Mouse (Mus musculus): ENCODE measurements around the gene Calml4. TPM values are rescaled to one million over a fixed set of nuclear protein-coding genes. Genes with fewer than 3 reads are reported as not detected.

Calml4 gene
- 16.7 and 32.8 TPM in 2 replicates for polyA plus RNA-seq (2014; fragmentation: Nextera tagmentation; extraction: Ambion mirVana)

GRCm38 (mm10) chr9:62857719-62858261 is at the start of gene Calml4:
Gene Calml4, plus strand, starts transcription at chr9:62858080.
- Histone ChIP-seq H3K27me3 (ENCODE audit: control insufficient read depth, insufficient read depth, low read length) (no peaks in the 10 kb centered on the region), H3K4me1 (replicated peaks; ENCODE audit: control insufficient read depth, insufficient read depth, low read length) (peaks cover 9% of the 10 kb centered on the region; the same call in 1 of the 2 replicates), H3K4me3 (replicated peaks; ENCODE audit: low read length) (no peak within 1 kb of the TSS), H3K9ac (no peak within 1 kb of the TSS), H3K27ac (no peak within 1 kb of the TSS; the same call in 1 of the 2 replicates), H3K4me2 (replicated peaks) (peak within 1 kb of the TSS; percentile 15; the same call in 1 of the 2 replicates), H3K9me3 (ENCODE audit: control insufficient read depth, low read length) (no peaks in the 10 kb centered on the region), H3K36me3 (replicated peaks; ENCODE audit: control insufficient read depth, insufficient read depth) (no peaks in the 10 kb centered on the region)
- peak; percentile 62; the same call in 1 of the 2 replicates for ATAC-seq (ENCODE audit: low FRiP score)
- DNase-seq (ENCODE audit: low spot score): peak; percentile 64
- WGBS: 52% methylated on average over 20 of the region's 20 CpGs

- Histone ChIP-seq H3K4me2 (replicated peaks) (peak overlapping the region; percentile 81), H3K27ac (no peak overlapping the region; the same call in 1 of the 2 replicates), H3K36me3 (replicated peaks; ENCODE audit: control insufficient read depth, insufficient read depth) (no peaks in the 10 kb centered on the region), H3K9me3 (ENCODE audit: control insufficient read depth, low read length) (no peaks in the 10 kb centered on the region), H3K4me3 (replicated peaks; ENCODE audit: low read length) (peak overlapping the region; percentile 87), H3K4me1 (replicated peaks; ENCODE audit: control insufficient read depth, insufficient read depth, low read length) (peaks cover 34% of the 10 kb centered on the region), H3K27me3 (ENCODE audit: control insufficient read depth, insufficient read depth, low read length) (no peaks in the 10 kb centered on the region), H3K9ac (peak overlapping the region; percentile 91)
- WGBS: 21% methylated on average over 8 of the region's 8 CpGs
- no peak for ATAC-seq (ENCODE audit: low FRiP score)
- no peak for DNase-seq (ENCODE audit: low spot score)
These were observed 47.8 kb upstream of the Calml4 start for GRCm38 (mm10) chr9:62810095-62810494.

GRCm38 (mm10) chr9:62810543-62811515 is 47.1 kb upstream of the Calml4 start:
- DNase-seq (ENCODE audit: low spot score) (peak; percentile 53), ATAC-seq (ENCODE audit: low FRiP score) (peak; percentile 61)
- Histone ChIP-seq H3K9me3 (ENCODE audit: control insufficient read depth, low read length) (no peaks in the 10 kb centered on the region), H3K27me3 (ENCODE audit: control insufficient read depth, insufficient read depth, low read length) (no peaks in the 10 kb centered on the region), H3K9ac (peak overlapping the region; percentile 91), H3K4me1 (replicated peaks; ENCODE audit: control insufficient read depth, insufficient read depth, low read length) (peaks cover 34% of the 10 kb centered on the region), H3K4me2 (replicated peaks) (peak overlapping the region; percentile 81), H3K4me3 (replicated peaks; ENCODE audit: low read length) (peak overlapping the region; percentile 87), H3K27ac (peak overlapping the region; percentile 98), H3K36me3 (replicated peaks; ENCODE audit: control insufficient read depth, insufficient read depth) (no peaks in the 10 kb centered on the region)
- under 1% methylated on average over 54 of the region's 58 CpGs for WGBS

- peak within 1 kb of the TSS; percentile 91 for H3K9ac ChIP-seq
- H3K36me3 ChIP-seq (replicated peaks; ENCODE audit: control insufficient read depth, insufficient read depth): no peaks in the 10 kb centered on the region
- H3K9me3 ChIP-seq (ENCODE audit: control insufficient read depth, low read length): no peaks in the 10 kb centered on the region
- peak within 1 kb of the TSS; percentile 81 for H3K4me2 ChIP-seq (replicated peaks)
- ATAC-seq (ENCODE audit: low FRiP score): peak; percentile 92
- under 1% methylated on average over 53 of the region's 68 CpGs for WGBS
- H3K4me1 ChIP-seq (replicated peaks; ENCODE audit: control insufficient read depth, insufficient read depth, low read length): peaks cover 34% of the 10 kb centered on the region
- DNase-seq (ENCODE audit: low spot score): peak; percentile 94
- H3K27ac ChIP-seq: peak within 1 kb of the TSS; percentile 98
- H3K27me3 ChIP-seq (ENCODE audit: control insufficient read depth, insufficient read depth, low read length): no peaks in the 10 kb centered on the region
- H3K4me3 ChIP-seq (replicated peaks; ENCODE audit: low read length): peak within 1 kb of the TSS; percentile 87
These were observed 46.3 kb upstream of the Calml4 start, which contains the start of gene Fem1b for GRCm38 (mm10) chr9:62811516-62812121. Gene Fem1b, minus strand, starts transcription at chr9:62811934.

GRCm38 (mm10) chr9:62812216-62813049 is 45.4 kb upstream of the Calml4 start:
- ATAC-seq (ENCODE audit: low FRiP score) (no peak), DNase-seq (ENCODE audit: low spot score) (no peak)

GRCm38 (mm10) chr9:62814751-62815150 is 43.1 kb upstream of the Calml4 start:
- Histone ChIP-seq H3K9ac (no peak overlapping the region), H3K4me3 (replicated peaks; ENCODE audit: low read length) (no peak overlapping the region), H3K9me3 (ENCODE audit: control insufficient read depth, low read length) (no peaks in the 10 kb centered on the region), H3K4me1 (replicated peaks; ENCODE audit: control insufficient read depth, insufficient read depth, low read length) (peaks cover 14% of the 10 kb centered on the region), H3K27ac (no peak overlapping the region), H3K36me3 (replicated peaks; ENCODE audit: control insufficient read depth, insufficient read depth) (no peaks in the 10 kb centered on the region), H3K27me3 (ENCODE audit: control insufficient read depth, insufficient read depth, low read length) (no peaks in the 10 kb centered on the region), H3K4me2 (replicated peaks) (no peak overlapping the region)
- WGBS: 89% methylated on average over 2 of the region's 2 CpGs
- DNase-seq (ENCODE audit: low spot score) (no peak), ATAC-seq (ENCODE audit: low FRiP score) (no peak)

More at GRCm38 (mm10) chr9:62812216-62813049, 45.4 kb upstream of the Calml4 start:
- Histone ChIP-seq H3K9ac (peak overlapping the region; percentile 91), H3K4me2 (replicated peaks) (peak overlapping the region; percentile 81), H3K4me3 (replicated peaks; ENCODE audit: low read length) (peak overlapping the region; percentile 87), H3K9me3 (ENCODE audit: control insufficient read depth, low read length) (no peaks in the 10 kb centered on the region), H3K27ac (peak overlapping the region; percentile 98), H3K27me3 (ENCODE audit: control insufficient read depth, insufficient read depth, low read length) (no peaks in the 10 kb centered on the region), H3K36me3 (replicated peaks; ENCODE audit: control insufficient read depth, insufficient read depth) (no peaks in the 10 kb centered on the region), H3K4me1 (replicated peaks; ENCODE audit: control insufficient read depth, insufficient read depth, low read length) (peaks cover 34% of the 10 kb centered on the region)
- WGBS: 14% methylated on average over 14 of the region's 14 CpGs

GRCm38 (mm10) chr9:62816323-62817098 is 41.4 kb upstream of the Calml4 start:
- Histone ChIP-seq H3K4me2 (replicated peaks) (no peak overlapping the region), H3K4me3 (replicated peaks; ENCODE audit: low read length) (no peak overlapping the region), H3K27me3 (ENCODE audit: control insufficient read depth, insufficient read depth, low read length) (no peaks in the 10 kb centered on the region), H3K9ac (no peak overlapping the region; the same call in 1 of the 2 replicates), H3K9me3 (ENCODE audit: control insufficient read depth, low read length) (no peaks in the 10 kb centered on the region), H3K4me1 (replicated peaks; ENCODE audit: control insufficient read depth, insufficient read depth, low read length) (0 out of 2 replicates have a peak, but pooled peaks cover 10% of the 10 kb centered on the region), H3K36me3 (replicated peaks; ENCODE audit: control insufficient read depth, insufficient read depth) (no peaks in the 10 kb centered on the region), H3K27ac (no peak overlapping the region)
- ATAC-seq (ENCODE audit: low FRiP score) (no peak), DNase-seq (ENCODE audit: low spot score) (no peak)
- 87% methylated on average over 9 of the region's 9 CpGs for WGBS

- no peak for DNase-seq (ENCODE audit: low spot score)
- H3K9me3 ChIP-seq (ENCODE audit: control insufficient read depth, low read length): no peaks in the 10 kb centered on the region
- H3K4me1 ChIP-seq (replicated peaks; ENCODE audit: control insufficient read depth, insufficient read depth, low read length): 0 out of 2 replicates have a peak, but pooled peaks cover 8% of the 10 kb centered on the region
- no peak overlapping the region; the same call in 1 of the 2 replicates for H3K27ac ChIP-seq
- no peak for ATAC-seq (ENCODE audit: low FRiP score)
- no peak overlapping the region; the same call in 1 of the 2 replicates for H3K9ac ChIP-seq
- H3K36me3 ChIP-seq (replicated peaks; ENCODE audit: control insufficient read depth, insufficient read depth): no peaks in the 10 kb centered on the region
- no peaks in the 10 kb centered on the region for H3K27me3 ChIP-seq (ENCODE audit: control insufficient read depth, insufficient read depth, low read length)
- 48% methylated on average over 12 of the region's 12 CpGs for WGBS
- H3K4me2 ChIP-seq (replicated peaks): no peak overlapping the region
- H3K4me3 ChIP-seq (replicated peaks; ENCODE audit: low read length): no peak overlapping the region
These were observed 40.7 kb upstream of the Calml4 start for GRCm38 (mm10) chr9:62817099-62817571.
